In genomic region chr12:51735840-51736271, GRCm38 (mm10) we compare ENCODE assay signal across 10 mouse cellular contexts. TPM values are rescaled to one million over a fixed set of nuclear protein-coding genes. Genes with fewer than 3 reads are reported as not detected.
DNase-seq lines count a peak whose midpoint lies in the region; ATAC-seq lines count a peak whose summit lies in the region.
"Had no signal": no experiment of that assay in that cellular context is flagged by ENCODE, and none has a peak within 500 bp of the region (broad histone marks: within the 10 kb centered on the region; RNA-seq: fewer than 3 reads in every experiment).

No protein-coding gene starts in this region.

- WGBS in kidney, embryonic 14.5 days = 43% methylated on average over 7 of the region's 7 CpGs
- WGBS in heart, embryonic 14.5 days = 18% methylated on average over 7 of the region's 7 CpGs

- peaks cover 12% of the 10 kb centered on the region for H3K4me1 ChIP-seq in kidney, embryonic 14.5 days (ENCODE audit: control insufficient read depth, insufficient read depth, low read length)
- peaks cover 19 to 22% of the 10 kb centered on the region in 2 experiments for H3K4me1 ChIP-seq in heart, embryonic 14.5 days (ENCODE audit: control insufficient read depth in 2 of 2, insufficient read depth in 2 of 2, low read length in 2 of 2)
- H3K4me1 ChIP-seq: liver, embryonic 15.5 days; neural tube, embryonic 12.5 days had no signal

- H3K36me3 ChIP-seq in kidney, embryonic 14.5 days (ENCODE audit: control insufficient read depth, insufficient read depth, low read length) = no peaks in the 10 kb centered on the region
- H3K36me3 ChIP-seq in heart, embryonic 14.5 days (ENCODE audit: control insufficient read depth, insufficient read depth, low read length) = no peaks in the 10 kb centered on the region

- H3K27me3 ChIP-seq in kidney, embryonic 14.5 days (ENCODE audit: control insufficient read depth, insufficient read depth, low read length) = no peaks in the 10 kb centered on the region
- no peaks in the 10 kb centered on the region for H3K27me3 ChIP-seq in heart, embryonic 14.5 days (ENCODE audit: control insufficient read depth, insufficient read depth, low read length)
- H3K27me3 ChIP-seq: liver, embryonic 15.5 days; neural tube, embryonic 12.5 days had no signal

- H3K27ac ChIP-seq in kidney, embryonic 14.5 days (ENCODE audit: low read depth, low read length) = 0 out of 2 replicates have a peak overlapping the region, but pooled peaks have one; percentile 1
- peak overlapping the region; percentile 73 to 74 for H3K27ac ChIP-seq in heart, embryonic 14.5 days (replicated peaks in 1 of 2; ENCODE audit: control insufficient read depth in 1 of 2, insufficient read depth in 1 of 2, low read depth in 2 of 2, low read length in 2 of 2)
- H3K27ac ChIP-seq: liver, embryonic 15.5 days; neural tube, embryonic 12.5 days had no signal

- H3K4me2 ChIP-seq in kidney, embryonic 14.5 days (replicated peaks; ENCODE audit: low read depth, low read length) = no peak overlapping the region
- H3K4me2 ChIP-seq in heart, embryonic 14.5 days (ENCODE audit: low read length) = no peak overlapping the region
- H3K4me2 ChIP-seq: liver, embryonic 15.5 days; neural tube, embryonic 12.5 days had no signal

- H3K9me3 ChIP-seq in kidney, embryonic 14.5 days (ENCODE audit: control insufficient read depth, low read length) = no peaks in the 10 kb centered on the region
- no peaks in the 10 kb centered on the region for H3K9me3 ChIP-seq in heart, embryonic 14.5 days (ENCODE audit: control insufficient read depth, low read length)
- H3K9me3 ChIP-seq: liver, embryonic 15.5 days; neural tube, embryonic 12.5 days had no signal

- H3K9ac ChIP-seq in kidney, embryonic 14.5 days (ENCODE audit: low read depth, low read length) = no peak overlapping the region
- H3K9ac ChIP-seq in heart, embryonic 14.5 days (ENCODE audit: low read length) = no peak overlapping the region
- H3K9ac ChIP-seq: liver, embryonic 15.5 days; neural tube, embryonic 12.5 days had no signal

- DNase-seq in kidney, adult 18-20 months = no peak
- peak; percentile 10 for DNase-seq in adipocyte (ENCODE audit: low spot score)
- no peak for DNase-seq in right cerebral cortex, postnatal 36 days (ENCODE audit: low spot score in 2 of 2)
- DNase-seq in frontal cortex, postnatal 10 days (ENCODE audit: low spot score in 2 of 2) = no peak
- DNase-seq: cerebellum, adult 11-12 months had no signal

- H3K4me3 ChIP-seq in kidney, embryonic 14.5 days (ENCODE audit: low read length) = no peak overlapping the region
- H3K4me3 ChIP-seq in heart, embryonic 14.5 days (ENCODE audit: control insufficient read depth in 1 of 2, insufficient read depth in 1 of 2, low read depth in 1 of 2, low read length in 2 of 2) = no peak overlapping the region
- H3K4me3 ChIP-seq: liver, embryonic 15.5 days; neural tube, embryonic 12.5 days had no signal

- ATAC-seq in kidney, embryonic 14.5 days (ENCODE audit: low FRiP score, low TSS enrichment) = peak; percentile 75; the same call in 1 of the 2 replicates
- ATAC-seq in heart, embryonic 14.5 days (ENCODE audit: insufficient number of reproducible peaks, insufficient read depth, low FRiP score, low read depth) = peak; percentile 45; the same call in 1 of the 2 replicates
- ATAC-seq in megakaryocyte-erythroid progenitor cell, adult 5-6 weeks (replicated peaks; ENCODE audit: low FRiP score, low TSS enrichment, poor library complexity, severe bottlenecking) = peak; percentile 58

RNA-seq across cellular contexts. Expression of gene Strn3, which starts 44.2 kb away (rescaled TPM):
- 53.6 and 60.7 TPM in 2 replicates for polyA plus RNA-seq in kidney, embryonic 14.5 days (2014; fragmentation: Nextera tagmentation; extraction: Ambion mirVana)
- 58.6 and 60.9 TPM in 2 replicates for polyA plus RNA-seq in heart, embryonic 14.5 days (2014; fragmentation: Nextera tagmentation; extraction: Ambion mirVana)
- total RNA-seq in megakaryocyte-erythroid progenitor cell, adult 5-6 weeks (2014; fragmentation: Nextera tagmentation) = 40.2 and 46.4 TPM in 2 replicates
- total RNA-seq in megakaryocyte-erythroid progenitor cell, adult 5-6 weeks (2017) = 60.6 and 67.3 TPM in 2 replicates

RNA-seq across cellular contexts. Expression of gene Ap4s1, which starts 45.0 kb away (rescaled TPM):
- 37.8 and 44.8 TPM in 2 replicates for polyA plus RNA-seq in kidney, embryonic 14.5 days (2014; fragmentation: Nextera tagmentation; extraction: Ambion mirVana)
- 42.0 and 43.1 TPM in 2 replicates for polyA plus RNA-seq in heart, embryonic 14.5 days (2014; fragmentation: Nextera tagmentation; extraction: Ambion mirVana)
- total RNA-seq in megakaryocyte-erythroid progenitor cell, adult 5-6 weeks (2014; fragmentation: Nextera tagmentation) = 16.7 and 19.4 TPM in 2 replicates
- total RNA-seq in megakaryocyte-erythroid progenitor cell, adult 5-6 weeks (2017) = 15.0 and 23.5 TPM in 2 replicates
